Mouse (Mus musculus) adrenal gland, postnatal 14 days (tissue): ENCODE data around the gene Phex. TPM values are rescaled to one million over a fixed set of nuclear protein-coding genes. Genes with fewer than 3 reads are reported as not detected.

Experiments used
- DNase-seq: peaks from one replicate; pipeline ENCODE4 v3.0.0; 2021; ENCODE audit warnings: mixed read lengths
- long read RNA-seq, 2 experiments: library from polyadenylated mRNA; stranded (forward); transcript quantifications; one replicate each; pipeline ENCODE4 v2.0.0; 2021
- total RNA-seq: library from RNA; stranded (reverse); gene quantifications from 2 replicates; pipeline ENCODE4 v1.2.3, GENCODE M21; 2021

Phex gene
- total RNA-seq: 0.07 and 0.15 TPM in 2 replicates
- long read RNA-seq, experiment 1, partial matches to known transcripts: 0 of 1 reads
- long read RNA-seq, experiment 1, other reads (novel, unspliced or antisense): 1 of 1 reads
- long read RNA-seq, experiment 2, partial matches to known transcripts: 0 of 5 reads
- long read RNA-seq, experiment 2, other reads (novel, unspliced or antisense): 5 of 5 reads

GRCm38 (mm10) chrX:157415212-157415611 lies at the start of gene Phex:
Gene Phex (minus strand): TSS chrX:157415312.
- DNase-seq: no peak

DNA sequence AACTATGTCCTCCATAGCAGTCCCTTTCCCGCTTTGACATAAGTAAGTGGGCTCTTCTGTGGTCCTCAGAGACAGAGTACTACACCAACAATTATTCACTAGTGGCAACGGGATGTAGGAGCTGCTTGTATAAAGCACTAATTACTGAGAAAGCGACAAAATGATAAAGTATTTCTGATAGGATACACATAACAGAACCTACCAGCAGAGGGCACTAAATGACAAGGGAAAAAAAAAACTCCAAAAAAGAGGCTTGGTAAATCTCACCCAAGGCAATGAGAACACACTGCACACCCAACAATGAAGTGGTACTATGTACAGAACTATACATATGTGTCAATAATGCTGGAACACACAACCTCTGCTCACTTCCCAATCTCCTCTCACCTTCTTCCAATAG lies 47.6 kb upstream of the Phex start:
- DNase-seq: no peak

DNA sequence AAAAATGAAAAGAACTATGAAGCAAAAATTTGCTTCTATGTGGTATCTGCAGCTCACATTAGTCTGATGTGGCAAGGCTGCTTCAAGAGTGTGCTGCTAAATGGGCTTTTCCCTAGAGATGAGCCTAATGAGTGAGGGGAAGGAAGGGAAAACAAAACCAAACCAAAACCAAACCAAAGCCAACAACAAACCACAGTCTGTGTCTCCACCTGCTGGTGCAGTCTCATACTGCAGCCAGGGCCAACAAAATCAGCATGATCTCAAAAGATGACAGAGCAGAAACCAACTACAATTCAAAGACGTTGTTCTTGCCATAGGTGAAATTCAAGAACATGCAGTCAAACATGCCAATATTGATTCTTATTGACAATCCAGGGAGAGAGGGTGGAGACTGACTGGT lies 39.3 kb upstream of the Phex start:
- DNase-seq: peak; percentile 57

- DNase-seq: no peak
Measured at GRCm38 (mm10) chrX:157449000-157449399, 33.9 kb upstream of the Phex start.

GRCm38 (mm10) chrX:157447431-157447830 lies 32.3 kb upstream of the Phex start:
- no peak for DNase-seq

DNA sequence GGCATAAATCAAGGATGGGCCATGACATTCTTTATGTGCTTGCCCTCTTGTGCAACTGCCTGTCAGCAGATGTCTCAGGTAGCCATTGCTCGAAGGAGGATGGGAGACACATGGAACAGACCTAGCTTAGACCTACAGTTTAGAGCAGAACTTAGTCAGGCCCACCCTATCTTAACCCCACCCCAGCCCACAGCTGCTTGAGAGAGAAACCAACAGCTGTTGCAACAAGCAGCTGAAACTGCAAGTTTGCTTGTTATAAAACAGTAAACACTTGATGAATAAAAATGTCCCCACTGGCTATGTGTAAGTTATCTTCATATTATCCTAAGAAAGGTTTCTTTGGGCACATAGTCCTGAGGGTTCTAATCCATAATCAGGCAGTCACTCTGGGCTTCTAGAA lies 19.7 kb upstream of the Phex start:
- peak; percentile 7 for DNase-seq

DNA sequence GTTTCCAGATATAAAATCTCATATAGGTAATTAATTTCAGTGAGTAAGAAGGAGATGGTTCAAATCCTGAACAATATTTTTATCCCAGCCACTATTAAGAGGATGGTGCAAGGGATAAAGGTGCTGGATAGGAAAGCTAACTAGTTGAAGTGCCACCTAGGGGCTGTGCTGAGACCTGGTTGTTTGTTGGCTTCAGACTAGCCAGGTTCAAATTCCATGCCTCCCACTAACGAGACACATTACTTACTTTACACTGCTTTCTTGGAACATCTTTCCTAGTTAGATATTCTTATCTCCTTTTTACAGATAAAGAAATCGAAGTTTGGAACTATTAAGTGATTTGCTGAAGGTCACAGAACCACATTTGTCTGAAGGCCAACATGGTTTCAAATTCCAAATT lies 4.3 kb upstream of the Phex start:
- DNase-seq: no peak

GRCm38 (mm10) chrX:157404919-157405318 lies 10.2 kb downstream of the Phex start:
- DNase-seq: peak; percentile 5

DNA sequence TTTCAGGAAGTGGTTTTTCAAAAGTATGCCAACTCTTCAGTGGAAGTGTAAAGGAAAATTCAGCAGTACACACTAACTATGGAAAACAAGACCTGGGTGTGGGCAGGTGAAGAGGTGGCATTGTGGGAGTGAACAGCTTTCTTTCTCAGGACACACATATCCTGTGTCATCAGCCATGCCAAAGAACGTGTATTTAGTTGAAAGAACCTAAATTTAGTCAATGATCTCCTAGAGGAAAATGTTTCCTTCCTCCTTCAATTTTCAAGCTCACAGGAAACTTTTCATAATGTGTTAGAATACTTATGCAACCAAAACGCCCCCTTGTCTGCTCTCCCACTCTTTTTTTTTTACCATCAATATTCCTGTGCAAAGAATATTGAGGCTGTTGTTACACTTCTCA lies 23.9 kb downstream of the Phex start:
- DNase-seq: no peak

DNA sequence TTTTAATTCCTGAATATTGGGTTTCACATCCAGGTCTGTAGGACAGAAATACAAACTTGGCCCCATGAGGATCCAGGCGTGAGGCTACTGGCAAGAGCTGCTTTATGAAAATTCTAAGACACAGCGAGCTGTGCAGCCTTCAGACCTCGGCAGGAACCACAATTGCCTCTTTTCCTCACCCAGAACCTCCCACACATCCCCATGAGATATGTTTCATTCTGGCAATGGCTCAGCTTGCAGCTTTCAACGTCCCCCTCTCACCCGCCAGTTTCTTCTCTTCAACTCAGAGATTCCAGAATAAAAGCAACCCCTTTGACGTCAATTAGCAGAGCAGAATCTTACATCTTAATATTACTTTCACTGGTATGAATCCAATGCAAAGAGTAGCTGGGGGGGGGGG lies 25.0 kb downstream of the Phex start:
- no peak for DNase-seq

GRCm38 (mm10) chrX:157388419-157388818 lies 26.7 kb downstream of the Phex start:
- no peak for DNase-seq

- DNase-seq: no peak
Measured at GRCm38 (mm10) chrX:157387025-157387424, 28.1 kb downstream of the Phex start.

- DNase-seq: peak; percentile 21
Measured at GRCm38 (mm10) chrX:157378822-157379221, 36.3 kb downstream of the Phex start.

DNA sequence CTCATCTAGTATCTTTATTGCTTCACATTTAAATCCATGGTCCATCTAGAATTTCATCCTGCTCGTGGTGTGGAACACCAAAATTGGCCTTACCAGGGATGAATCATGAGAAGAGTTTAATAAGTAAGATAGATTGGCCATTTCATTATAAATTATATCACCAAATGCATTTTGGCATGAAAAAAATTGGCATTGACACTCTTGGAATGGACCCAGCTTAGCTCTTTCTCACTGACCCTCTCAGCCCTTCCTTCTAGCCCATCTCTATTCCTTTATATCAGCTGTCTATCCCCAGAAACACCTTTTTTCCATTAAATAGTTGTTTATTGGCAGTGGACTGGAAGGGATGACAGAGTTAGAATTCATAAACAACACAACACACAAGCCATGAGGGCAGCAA lies 37.7 kb downstream of the Phex start:
- DNase-seq: no peak

DNA sequence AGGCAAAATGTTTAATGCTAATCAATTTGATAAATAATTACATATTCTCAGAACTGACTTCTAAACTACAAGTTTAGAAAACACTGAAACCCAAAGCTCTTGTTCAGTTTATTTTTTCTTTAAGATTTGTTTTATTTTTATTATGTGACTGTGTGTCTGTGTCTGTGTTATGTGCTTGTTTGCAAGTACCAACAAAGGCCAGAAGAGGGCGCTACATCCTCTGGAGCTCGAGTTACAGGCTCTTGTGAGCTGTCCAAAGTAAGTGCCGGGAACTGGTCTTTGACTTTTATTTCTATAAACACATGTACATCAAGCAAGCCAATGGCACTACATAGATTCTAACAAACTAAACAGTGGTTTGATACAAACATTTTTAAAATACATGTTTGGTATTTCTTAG lies 41.2 kb downstream of the Phex start:
- DNase-seq: no peak

GRCm38 (mm10) chrX:157369166-157369565 lies 45.9 kb downstream of the Phex start:
- DNase-seq: no peak

GRCm38 (mm10) chrX:157355521-157355920 lies 59.6 kb downstream of the Phex start:
- no peak for DNase-seq

DNA sequence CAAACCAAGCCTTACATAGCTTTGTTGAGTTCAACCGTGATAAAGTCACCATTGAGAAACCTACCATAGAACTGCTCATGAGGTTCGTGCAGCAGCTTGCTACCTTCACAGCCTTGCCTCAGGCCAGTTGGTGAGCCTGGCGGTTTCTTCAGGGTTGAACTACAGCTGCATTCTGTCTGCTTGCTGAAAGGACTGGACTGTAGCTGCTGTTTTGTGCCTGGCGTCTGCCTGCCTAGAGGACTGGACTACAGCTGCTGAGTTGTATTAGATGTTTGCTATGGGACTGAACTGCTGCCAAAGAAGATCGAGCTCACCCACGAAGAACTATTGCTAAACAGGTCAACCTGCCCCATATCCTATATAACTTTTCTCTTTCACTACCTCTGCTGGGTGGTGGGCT lies 68.9 kb downstream of the Phex start:
- DNase-seq: no peak

- DNase-seq: no peak
Measured at GRCm38 (mm10) chrX:157334726-157335125, 80.4 kb downstream of the Phex start.

- no peak for DNase-seq
Measured at GRCm38 (mm10) chrX:157329821-157330220, 85.3 kb downstream of the Phex start.

GRCm38 (mm10) chrX:157328396-157328795 lies 86.7 kb downstream of the Phex start:
- DNase-seq: peak; percentile 37

DNA sequence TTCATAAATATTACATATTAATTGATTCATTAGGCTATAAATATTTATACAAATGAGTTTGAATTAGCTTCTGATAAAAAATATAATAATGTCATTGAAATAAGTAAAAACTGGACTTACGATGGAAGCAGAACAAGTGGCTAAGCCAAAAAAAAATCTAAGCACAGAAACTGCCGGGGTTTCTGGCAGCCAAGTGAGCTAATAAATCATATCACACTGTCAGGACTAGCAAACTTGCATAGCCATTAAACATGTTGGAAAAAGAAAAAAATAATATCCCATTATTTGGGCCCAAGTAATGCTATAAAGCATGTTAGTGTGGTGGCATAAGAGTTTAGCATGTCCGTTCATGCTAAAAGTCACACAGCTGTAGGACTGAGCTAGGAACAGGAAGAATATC lies 87.4 kb downstream of the Phex start:
- DNase-seq: no peak

GRCm38 (mm10) chrX:157324396-157324795 lies 90.7 kb downstream of the Phex start:
- no peak for DNase-seq

DNA sequence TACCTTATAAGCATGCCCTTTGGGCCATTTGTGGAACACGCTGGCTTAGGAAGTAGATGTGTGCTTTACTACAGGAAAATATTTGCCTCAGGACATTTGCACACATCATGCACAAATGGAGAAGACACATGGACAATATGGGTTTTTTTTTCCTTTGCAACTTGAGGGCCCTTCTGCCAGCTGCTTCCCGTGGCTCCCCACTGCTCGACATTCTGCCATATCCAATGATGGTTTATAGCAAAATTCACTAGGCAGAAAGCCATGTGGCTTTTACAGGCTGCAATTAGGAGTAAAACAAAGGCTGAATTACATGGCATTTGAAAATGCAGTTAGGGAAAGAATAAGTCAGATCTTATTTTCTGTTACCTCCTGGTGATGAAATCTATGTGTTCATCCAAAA lies 104.8 kb downstream of the Phex start:
- no peak for DNase-seq

GRCm38 (mm10) chrX:157308171-157308570 lies 106.9 kb downstream of the Phex start:
- no peak for DNase-seq
